Mouse (Mus musculus) left cerebral cortex, postnatal 10 days (tissue): ENCODE measurements around the gene Vwa7. TPM values are rescaled to one million over a fixed set of nuclear protein-coding genes. Genes with fewer than 3 reads are reported as not detected.
"Not testable (repeated sequence)": the region's sequence is repeated elsewhere in the genome, so short reads cannot be mapped to it uniquely, and the experiment has no call there.

Experiments
- DNase-seq, 2 experiments: peaks; one replicate each; pipeline ENCODE4 v3.0.0; 2021 to 2022; ENCODE audit warnings: low spot score in 2 of 2, mixed read lengths in 1 of 2; ENCODE audit errors: extremely low spot score in 1 of 2
- intact Hi-C: fragments of 180-260 bp; cut with DNase I; formaldehyde crosslinking; loops from one replicate; pipeline ENCODE4 v1.15.1; 2025
- total RNA-seq, 2 experiments: library from RNA; stranded (reverse); gene quantifications; 2 replicates each; pipeline ENCODE4 v1.2.3; 2021

Vwa7 gene
- under 1 TPM; 0.18 to 0.19 TPM for total RNA-seq

DNA sequence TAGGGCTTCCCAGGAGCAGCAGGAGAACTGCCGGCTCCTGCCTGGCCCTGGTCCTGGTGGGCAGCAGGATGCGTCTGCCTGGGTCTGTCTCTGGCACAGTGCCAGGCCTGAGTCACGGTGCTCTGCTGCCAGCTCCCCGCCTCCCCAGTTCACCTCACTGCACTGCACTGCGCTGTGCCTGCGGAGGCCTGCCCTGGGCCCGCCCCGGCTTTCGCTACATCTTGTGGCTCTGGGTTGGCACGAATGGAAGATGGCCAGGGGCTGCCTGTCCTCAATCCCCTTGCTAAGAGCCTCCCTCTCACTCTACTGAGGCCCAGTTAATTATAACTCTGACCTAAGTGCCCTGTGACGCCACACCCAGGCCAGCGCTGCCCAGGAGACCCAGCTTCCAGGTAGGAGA lies at the start of gene Vwa7:
Gene Vwa7, plus strand, starts transcription at position 204 of the 400 bp plus-strand sequence.
- intact Hi-C loops = loop anchor here (5.0 kb wide), 2 partner anchors 81 to 101 kb away; partner anchors contain the start of gene Ly6g5b
- DNase-seq = peak in 1 of 2 experiments; percentile 62

DNA sequence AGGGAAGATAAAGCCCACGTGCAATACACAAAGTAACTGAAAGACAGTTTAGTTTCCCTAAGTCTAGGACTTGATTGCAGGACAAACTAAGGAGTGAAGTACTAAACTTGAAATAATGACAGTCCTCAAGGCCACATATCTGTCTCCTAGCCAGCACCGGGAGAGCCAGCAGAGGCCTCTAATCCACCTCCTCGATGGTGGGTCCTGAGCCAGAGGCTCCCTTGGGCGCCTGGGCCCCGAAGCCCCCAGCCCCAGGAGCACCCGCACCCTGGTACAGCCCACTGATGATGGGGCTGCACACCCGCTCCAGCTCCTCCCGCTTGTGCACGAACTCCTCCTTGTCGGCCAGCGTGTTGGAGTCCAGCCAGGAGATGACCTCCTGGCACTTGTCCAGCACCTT lies 46.6 kb upstream of the Vwa7 start, which contains the start of gene Gm20481:
Gene Gm20481, plus strand, starts transcription at position 91 of the 400 bp plus-strand sequence.
- DNase-seq = peak in 1 of 2 experiments; percentile 9
- intact Hi-C loops = not testable (repeated sequence)

DNA sequence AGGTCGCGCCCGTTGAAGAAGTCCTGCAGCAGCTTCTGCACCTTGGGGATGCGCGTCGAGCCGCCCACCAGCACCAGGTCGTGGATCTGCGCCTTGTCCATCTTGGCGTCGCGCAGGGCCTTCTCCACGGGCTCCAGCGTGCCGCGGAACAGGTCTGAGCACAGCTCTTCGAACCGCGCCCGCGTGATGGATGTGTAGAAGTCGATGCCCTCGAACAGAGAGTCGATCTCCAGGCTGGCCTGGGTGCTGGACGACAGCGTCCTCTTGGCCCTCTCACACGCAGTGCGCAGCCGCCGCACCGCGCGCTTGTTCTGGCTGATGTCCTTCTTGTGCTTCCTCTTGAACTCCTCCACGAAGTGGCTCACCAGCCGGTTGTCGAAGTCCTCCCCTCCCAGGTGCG lies 45.5 kb upstream of the Vwa7 start:
- intact Hi-C loops, DNase-seq: not testable (repeated sequence)

DNA sequence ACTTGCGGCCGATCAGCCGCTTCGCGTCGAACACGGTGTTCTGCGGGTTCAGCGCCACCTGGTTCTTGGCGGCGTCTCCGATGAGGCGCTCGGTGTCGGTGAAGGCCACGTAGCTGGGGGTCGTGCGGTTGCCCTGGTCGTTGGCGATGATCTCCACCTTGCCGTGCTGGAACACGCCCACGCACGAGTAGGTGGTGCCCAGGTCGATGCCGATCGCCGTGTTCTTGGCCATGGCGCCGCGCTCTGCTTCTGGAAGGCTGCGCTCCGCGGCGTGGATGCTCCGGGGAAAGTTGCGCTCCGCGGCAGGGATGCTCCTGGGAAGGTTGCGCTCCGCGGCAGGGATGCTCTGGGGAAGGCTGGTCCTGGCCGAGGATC lies 44.7 kb upstream of the Vwa7 start:
- DNase-seq, intact Hi-C loops: not testable (repeated sequence)

DNA sequence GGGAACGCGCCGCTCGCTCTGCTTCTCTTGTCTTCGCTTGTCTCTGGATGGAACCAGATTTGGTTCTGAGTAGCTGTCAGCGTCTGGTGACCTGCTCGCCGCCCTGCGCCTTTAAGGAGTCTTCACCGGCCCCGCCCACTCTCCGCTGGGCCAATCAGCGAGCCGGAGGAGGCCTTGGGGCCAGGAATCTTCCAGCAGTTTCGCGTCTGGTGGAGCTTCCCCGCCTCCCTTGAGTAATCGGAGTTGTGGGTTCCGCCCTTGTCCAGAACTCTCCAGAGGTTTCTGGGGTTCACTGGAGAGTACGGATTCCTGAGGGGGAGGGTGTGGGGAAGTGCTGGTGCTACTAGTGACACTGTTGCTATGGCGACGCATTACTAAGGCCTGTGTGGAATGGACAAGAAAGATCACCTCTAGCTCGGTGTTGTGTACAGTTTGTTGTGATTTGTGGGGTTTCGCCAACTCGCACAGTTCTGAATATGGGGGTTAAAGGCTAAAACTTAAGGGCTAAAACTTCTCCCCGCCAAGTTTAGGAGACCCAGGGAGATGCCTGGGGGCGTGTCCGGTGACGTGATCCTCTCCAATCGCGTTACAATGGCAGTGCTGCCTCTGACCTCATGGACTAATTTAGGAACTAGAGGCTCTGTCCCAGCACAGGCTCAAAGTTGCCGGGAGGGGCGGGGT lies 44.2 kb upstream of the Vwa7 start, which contains the start of the genes Hspa1a and Hspa1l:
Gene Hspa1a, minus strand, starts transcription at position 88 of the 681 bp plus-strand sequence.
Gene Hspa1l, plus strand, starts transcription at position 635 of the 681 bp plus-strand sequence.
- intact Hi-C loops = not testable (repeated sequence)
- DNase-seq = peak; percentile 69 to 82

DNA sequence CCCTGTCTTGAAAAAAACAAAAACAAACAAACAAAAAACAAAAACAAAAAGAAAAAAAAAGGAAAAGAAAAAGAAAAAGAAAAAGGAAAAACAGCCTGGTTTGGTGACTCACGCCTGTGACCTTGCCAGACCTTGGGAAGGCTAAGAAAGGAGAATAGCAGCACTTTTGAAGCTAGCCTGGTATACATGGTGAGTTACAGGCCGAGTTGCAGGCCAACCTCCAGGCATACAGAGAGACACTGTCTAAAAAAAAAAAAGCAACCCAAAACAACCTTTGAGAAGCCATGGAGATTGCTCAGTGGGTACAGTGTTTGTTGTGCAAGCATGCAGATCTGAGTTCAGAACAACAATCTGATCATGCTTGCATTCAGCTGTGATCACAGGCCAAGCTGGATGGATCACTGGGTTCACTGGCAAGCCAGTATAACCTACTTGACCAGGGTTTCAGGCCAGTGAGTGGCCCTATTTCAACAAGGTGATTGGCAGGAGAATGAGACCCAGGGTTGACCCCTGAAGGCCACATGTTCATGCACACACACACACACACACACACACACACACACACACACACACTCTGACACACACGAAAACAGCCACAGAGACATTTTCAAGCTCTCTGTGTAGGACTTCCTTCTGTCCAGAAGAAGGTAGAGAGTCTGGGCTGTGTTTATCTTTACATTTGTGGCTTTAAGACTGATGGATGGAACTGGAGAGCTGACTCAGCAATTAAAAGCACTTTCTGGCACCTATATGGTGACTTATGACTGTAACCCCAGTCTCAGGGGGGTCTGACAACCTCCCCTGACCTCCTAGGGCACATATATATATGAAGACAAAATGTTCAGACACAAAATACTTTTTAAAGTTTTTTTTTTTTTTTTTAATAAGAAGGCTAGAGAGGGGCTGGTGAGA lies 40.5 kb upstream of the Vwa7 start:
- intact Hi-C loops = no loop called here
- no peak for DNase-seq

DNA sequence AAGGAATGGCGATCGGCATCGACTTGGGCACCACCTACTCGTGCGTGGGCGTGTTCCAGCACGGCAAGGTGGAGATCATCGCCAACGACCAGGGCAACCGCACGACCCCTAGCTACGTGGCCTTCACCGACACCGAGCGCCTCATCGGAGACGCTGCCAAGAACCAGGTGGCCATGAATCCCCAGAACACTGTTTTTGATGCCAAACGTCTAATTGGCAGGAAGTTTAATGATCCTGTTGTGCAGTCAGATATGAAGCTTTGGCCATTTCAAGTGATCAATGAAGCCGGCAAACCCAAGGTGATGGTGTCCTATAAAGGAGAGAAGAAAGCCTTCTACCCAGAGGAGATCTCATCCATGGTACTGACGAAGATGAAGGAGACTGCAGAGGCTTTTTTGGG lies 39.4 kb upstream of the Vwa7 start:
- DNase-seq = no peak
- intact Hi-C loops = no loop called here

DNA sequence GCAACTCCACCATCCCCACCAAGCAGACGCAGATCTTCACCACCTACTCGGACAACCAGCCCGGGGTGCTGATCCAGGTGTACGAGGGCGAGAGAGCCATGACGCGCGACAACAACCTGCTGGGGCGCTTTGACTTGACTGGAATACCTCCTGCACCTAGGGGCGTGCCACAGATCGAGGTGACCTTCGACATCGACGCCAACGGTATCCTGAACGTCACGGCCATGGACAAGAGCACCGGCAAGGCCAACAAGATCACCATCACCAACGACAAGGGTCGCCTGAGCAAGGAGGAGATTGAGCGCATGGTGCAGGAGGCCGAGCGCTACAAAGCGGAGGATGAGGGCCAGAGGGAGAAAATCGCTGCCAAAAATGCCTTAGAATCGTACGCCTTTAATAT lies 38.1 kb upstream of the Vwa7 start:
- intact Hi-C loops = no loop called here
- DNase-seq = no peak

DNA sequence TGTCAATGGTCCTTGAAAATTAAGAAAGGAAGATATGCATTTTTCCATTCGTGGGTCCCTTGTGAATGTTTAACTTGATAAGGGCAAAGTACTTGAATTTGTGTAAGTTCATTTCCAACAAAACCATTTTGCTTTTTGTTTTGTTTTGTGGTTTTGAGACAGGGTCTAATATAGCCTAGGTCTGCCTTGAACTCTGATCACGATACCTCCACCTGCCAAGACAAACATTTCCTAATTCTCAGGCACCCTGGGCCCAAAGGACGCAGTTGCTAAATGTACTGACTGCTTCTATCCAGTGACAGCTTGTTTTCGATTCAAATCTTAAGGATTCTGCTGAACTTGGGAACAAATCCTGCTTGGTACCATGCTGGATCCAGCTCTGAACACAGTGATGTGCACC lies 36.7 kb upstream of the Vwa7 start:
- DNase-seq = no peak
- intact Hi-C loops = no loop called here

DNA sequence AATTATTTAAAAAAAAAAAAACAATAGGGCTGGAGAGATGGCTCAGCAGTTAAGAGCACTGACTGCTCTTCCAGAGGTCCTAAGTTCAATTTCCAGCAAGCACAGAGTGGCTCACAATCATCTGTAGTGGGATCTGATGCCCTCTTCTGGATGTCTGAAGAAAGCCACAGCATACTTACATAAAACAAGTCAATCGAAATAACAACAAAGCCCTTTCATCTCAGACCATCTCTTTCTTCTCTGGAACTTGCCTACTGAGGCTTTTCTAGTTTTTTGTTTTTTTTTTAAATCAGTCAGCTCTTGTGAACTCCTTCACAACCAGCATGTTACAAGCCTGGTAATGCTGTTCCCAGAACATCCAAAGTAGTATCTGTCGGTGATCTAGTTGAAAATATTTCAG lies 35.7 kb upstream of the Vwa7 start:
- intact Hi-C loops = no loop called here
- peak in 1 of 2 experiments; percentile 44 for DNase-seq

DNA sequence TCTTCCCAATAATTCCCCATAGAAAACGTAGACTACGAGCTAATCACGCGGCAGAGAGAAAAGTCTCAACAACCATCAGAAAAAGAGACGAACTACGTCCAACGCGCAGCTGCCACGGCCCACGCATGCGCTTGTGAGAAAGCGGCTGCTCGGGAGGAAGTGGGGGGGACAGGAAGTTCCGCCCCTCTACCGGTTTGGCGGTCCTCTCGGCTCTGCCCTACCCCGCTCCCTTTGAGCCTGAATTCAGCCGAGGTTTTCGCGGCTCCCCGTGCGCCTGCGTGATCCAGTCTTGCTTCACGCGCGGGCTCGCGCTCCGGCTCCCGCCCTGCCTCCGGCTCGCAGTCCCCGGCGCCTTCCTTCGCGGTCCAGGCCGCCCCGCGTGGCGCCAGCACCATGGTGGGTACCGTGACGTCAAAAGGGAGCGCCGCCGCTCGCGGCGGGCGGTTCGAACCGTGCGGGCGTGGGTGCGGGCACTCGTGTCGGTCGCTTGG lies 34.6 kb upstream of the Vwa7 start, which contains the start of gene Lsm2:
Gene Lsm2, plus strand, starts transcription at position 173 of the 491 bp plus-strand sequence.
- intact Hi-C loops = no loop called here
- DNase-seq = peak; percentile 88 to 94

DNA sequence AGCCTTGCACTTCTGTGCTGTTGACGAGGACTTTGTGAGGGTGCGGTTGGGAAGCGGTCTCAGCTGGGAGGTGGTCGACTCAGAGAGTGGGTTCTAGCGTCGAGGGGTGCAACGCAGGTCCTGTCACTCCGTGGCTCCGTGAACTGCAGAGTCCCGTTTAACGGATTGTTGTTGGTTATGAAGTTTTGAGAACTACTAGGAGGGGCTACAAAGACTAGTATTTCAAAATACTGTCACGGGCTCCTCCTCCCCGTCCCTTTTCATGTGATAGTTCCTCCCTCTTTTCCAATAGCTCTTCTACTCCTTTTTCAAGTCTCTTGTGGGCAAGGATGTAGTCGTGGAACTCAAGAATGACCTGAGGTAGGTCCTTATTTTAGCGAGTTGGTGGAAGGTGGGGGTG lies 34.1 kb upstream of the Vwa7 start:
- intact Hi-C loops = no loop called here
- no peak for DNase-seq

DNA sequence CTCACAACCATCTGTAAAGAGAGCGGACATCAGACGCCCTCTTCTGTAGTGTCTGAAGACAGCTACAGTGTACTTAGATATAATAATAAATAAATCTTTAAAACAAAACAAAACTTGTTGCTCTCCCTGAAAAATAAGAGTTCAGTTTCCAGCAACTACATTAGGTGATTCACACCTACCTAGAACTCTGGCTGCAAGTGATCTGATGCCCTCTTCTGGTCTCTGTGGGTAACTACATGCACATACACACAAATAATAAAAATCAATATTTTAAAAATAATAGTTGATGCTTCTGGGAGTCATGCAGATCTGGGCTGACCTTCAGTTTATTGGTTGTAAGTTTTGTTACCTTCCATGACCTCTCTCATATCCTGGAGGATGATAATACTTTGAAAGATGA lies 32.2 kb upstream of the Vwa7 start:
- intact Hi-C loops = no loop called here
- DNase-seq = no peak

DNA sequence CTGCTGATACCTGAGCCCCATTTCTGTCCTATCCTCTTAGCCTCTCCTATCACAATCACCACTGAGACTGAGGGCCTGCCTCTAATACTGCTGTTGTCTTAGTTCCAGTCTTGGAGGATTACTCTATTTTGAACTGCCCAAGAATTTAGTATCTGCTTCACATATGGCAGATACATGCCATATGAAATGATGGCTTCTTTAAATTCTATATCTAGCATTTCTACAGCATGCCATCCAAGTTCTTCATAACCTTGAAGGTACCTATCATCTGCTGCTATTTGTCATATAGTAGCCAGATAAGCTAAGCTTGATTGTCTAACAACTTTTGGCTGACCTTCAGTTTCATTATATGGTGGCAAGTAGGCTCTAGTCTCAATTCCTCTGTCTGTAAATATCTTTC lies 21.6 kb upstream of the Vwa7 start:
- DNase-seq = no peak
- intact Hi-C loops = no loop called here

DNA sequence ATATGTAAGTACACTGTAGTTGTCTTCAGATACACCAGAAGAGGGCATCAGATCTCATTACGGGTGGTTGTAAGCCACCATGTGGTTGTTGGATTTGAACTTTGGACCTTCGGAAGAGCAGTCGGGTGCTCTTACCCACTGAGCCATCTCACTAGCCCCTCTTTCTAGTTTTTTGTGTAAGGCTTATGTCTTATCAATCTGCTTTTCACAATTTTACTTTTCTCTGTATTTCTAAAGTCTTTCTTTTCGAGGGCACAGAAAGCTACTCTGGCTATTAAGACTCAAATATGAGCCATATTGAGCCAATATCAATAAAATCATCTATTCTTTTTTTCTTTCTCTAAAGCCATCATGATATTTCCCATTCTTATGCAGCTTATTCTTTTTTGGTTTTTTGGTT lies 21.2 kb upstream of the Vwa7 start:
- intact Hi-C loops, DNase-seq: not testable (repeated sequence)

DNA sequence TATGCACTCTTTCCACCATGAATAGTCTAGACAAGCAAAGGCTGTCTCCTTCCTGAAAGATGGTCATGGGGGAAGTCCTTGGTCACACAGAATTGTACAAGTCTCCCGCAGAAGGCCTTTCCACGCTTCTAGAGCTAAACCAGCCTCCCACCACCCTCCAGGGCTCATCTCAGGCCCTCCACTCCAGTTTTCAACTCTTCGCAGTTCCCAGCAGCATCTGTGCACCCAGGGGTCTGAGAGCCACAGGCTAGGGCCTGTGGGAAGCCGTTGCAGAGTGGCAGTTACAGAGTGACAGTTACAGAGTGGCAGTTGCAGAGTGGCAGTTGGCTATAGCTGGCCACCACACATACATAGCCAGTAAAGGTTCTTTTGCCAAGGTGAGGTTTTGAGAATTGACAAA lies 20.5 kb upstream of the Vwa7 start:
- intact Hi-C loops, DNase-seq: not testable (repeated sequence)

DNA sequence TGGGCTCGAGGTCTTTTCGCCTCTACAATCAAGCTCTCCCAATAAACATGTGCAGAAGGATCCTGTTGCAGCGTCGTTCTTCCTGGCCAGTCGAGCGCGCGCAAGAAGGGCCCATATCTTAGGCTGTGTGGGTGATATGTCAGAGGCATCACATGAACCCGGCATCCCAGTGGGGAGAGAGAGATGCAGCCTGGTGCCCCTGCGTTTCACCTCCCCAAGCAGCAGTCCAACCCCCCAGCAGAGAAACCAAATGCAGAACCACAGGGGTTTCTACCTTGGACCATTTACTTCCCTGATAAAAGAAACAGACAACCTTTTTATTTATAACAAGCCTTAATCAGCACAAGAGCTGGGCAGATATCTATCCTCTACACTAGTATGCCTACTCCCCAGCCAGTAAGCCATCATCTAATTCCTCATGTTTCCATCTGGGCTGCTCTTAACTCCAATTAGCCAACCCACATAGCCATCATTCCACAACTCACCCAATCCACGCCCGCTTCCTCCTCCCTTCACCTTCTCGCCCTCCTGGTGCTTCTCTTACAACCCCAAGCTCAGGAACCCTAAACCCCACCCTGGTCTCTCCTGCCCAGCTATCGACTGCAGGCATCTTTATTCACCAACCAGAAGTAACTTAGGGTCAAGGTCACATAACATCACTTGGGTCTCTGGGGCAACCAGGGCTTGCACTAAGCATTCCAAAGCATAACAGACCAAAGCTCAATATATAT lies 19.8 kb upstream of the Vwa7 start:
- intact Hi-C loops = no loop called here
- DNase-seq = no peak

DNA sequence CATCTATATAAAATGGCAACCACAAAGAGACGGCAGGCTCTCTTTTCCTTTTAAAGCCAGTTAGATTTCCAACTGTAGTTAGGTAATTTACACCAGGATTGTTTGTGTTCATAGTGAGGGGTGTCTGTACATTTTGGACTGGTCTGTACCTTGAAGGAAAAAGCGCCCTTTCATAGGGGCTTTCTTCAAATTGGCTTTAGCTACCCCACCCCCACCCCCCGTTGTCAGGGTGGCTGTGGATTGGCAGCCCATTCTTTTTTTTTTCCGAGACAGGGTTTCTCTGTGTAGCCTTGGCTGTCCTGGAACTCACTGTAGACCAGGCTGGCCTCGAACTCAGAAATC lies 19.3 kb upstream of the Vwa7 start:
- intact Hi-C loops = no loop called here

More for the DNA sequence above, 19.3 kb upstream of the Vwa7 start:
- no peak for DNase-seq
